Mouse (Mus musculus): ENCODE measurements around the gene Gm12355.

DNA sequence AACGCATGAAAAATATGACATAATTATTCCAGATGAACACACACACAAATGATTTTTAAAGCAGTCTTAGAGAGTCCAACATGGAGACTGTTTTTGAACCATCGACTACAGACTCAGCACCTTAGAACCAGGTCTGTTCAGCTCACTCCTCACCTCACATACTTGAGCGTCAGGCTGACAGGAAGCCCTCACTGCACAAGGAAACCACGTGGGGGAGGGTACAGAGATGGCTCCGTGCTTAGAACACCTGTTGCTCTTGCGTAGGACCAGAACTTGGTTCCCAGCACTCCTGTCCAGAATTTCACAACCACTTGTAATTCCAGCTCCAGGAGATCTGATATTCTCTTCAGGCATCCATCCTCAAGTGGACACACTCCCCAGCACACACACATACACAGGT, 30.4 kb downstream of the Gm12355 start:
- TF ChIP-seq CTCF (IDR thresholded peaks at IDR 0.05; ENCODE audit: borderline replicate concordance, insufficient read depth, low read depth, low read length) (no peak), POLR2A (IDR thresholded peaks at IDR 0.05; ENCODE audit: borderline replicate concordance, insufficient read depth, low read length) (no peak)
